Mouse (Mus musculus): ENCODE results near the gene Hivep3.

GRCm38 (mm10) chr4:120089536-120089935 is 356.0 kb downstream of the Hivep3 start:
- TF ChIP-seq CTCF (IDR thresholded peaks at IDR 0.05; ENCODE audit: control insufficient read depth, insufficient read depth, insufficient read length) (no peak), MYOD1 (IDR thresholded peaks at IDR 0.05; ENCODE audit: control insufficient read depth, insufficient read length, low read depth) (no peak), MAX (IDR thresholded peaks at IDR 0.05) (no peak)
